Mouse (Mus musculus) left cerebral cortex, postnatal 25 days (tissue): ENCODE data around the gene Vmn2r82. TPM values are rescaled to one million over a fixed set of nuclear protein-coding genes. Genes with fewer than 3 reads are reported as not detected.
"Not testable (repeated sequence)": the region's sequence is repeated elsewhere in the genome, so short reads cannot be mapped to it uniquely, and the experiment has no call there.

Experiments used
- DNase-seq, 2 experiments: peaks; one replicate each; pipeline ENCODE4 v3.0.0; 2022; ENCODE audit warnings: low spot score in 2 of 2, mixed read lengths in 1 of 2
- intact Hi-C: fragments of 180-260 bp; cut with DNase I; formaldehyde crosslinking; loops from one replicate; pipeline ENCODE4 v1.15.1; 2025
- total RNA-seq, 2 experiments: library from RNA; stranded (reverse); gene quantifications; 2 replicates each; pipeline ENCODE4 v1.2.3; 2021

The Vmn2r82 gene
- not detected for total RNA-seq

DNA sequence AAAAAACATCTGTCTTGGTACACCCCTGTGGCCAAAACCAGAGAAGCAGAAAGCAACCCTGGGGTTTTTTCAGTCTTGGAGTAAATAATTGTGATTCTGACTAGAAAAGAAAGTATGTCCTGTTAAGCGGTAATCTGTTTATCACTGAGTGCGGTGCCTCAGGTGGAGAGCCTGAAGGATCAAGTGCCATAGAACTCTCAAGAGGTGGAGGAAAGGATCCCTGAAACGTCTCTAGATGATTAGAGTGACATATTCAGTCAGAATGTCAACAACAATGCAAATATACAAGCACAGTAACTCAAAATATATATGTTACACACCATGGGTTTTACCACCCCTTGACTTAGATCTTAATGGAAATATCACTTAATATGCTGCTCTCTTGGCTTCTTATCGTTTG is at the start of gene Vmn2r82:
TSS of gene Vmn2r82 (plus strand) at position 301 of the 400 bp plus-strand sequence.
- intact Hi-C loops, DNase-seq: not testable (repeated sequence)

GRCm38 (mm10) chr10:79322033-79322736 is 34.1 kb upstream of the Vmn2r82 start:
- DNase-seq, intact Hi-C loops: not testable (repeated sequence)

GRCm38 (mm10) chr10:79322737-79323086 is 33.6 kb upstream of the Vmn2r82 start:
- DNase-seq, result no peak
- intact Hi-C loops, result no loop called here

DNA sequence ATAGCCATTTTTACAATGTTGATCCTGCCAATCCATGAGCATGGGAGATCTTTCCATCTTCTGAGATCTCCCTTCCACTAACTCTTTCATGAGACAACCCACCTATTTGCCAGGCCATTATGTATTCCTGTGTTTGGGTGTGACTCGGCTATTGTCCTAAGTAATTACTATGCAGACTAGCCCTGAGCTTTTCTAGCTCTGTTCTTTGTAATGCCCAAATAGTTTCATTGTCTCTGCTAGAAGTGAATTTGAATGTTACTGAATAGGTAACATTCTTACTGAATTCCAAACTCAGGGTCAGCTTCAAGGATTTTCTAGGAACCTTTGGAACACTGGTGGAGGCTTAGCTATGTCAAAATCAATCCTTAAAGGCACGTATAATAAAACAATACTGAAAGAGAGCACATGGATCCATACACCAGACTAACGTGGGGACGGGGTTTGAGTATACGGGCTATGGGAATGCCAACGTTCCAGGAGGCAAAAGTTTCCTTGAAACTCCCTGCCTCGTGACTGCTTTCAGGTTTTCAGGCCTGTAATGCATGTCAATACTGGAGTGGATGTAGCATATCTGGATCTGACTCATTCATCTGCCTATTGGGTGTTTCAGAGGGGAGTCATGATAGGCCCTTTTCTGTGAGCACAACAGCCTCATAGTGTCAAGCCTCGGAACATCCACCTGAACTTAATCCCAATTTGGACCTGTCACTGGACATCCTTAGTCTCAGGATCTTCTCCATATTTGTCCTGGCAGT is 43.8 kb downstream of the Vmn2r82 start:
- DNase-seq, intact Hi-C loops: not testable (repeated sequence)

- intact Hi-C loops, result no loop called here
- no peak for DNase-seq
These were observed 60.9 kb downstream of the Vmn2r82 start for GRCm38 (mm10) chr10:79417142-79417771.

- DNase-seq, intact Hi-C loops: not testable (repeated sequence)
These were observed 61.5 kb downstream of the Vmn2r82 start for GRCm38 (mm10) chr10:79417772-79418170.

GRCm38 (mm10) chr10:79435141-79435820 is 79.0 kb downstream of the Vmn2r82 start:
- intact Hi-C loops, DNase-seq: not testable (repeated sequence)

Other genes starting within 250 kb of the Vmn2r82 start
- gene Vmn2r80, start 207.8 kb upstream of the Vmn2r82 start, total RNA-seq, result not detected
- not detected for gene Vmn2r81, start 108.8 kb upstream of the Vmn2r82 start, total RNA-seq
- gene Vmn2r83, start 112.2 kb downstream of the Vmn2r82 start, total RNA-seq, result not detected
- 1 to 10 TPM; 2.3 to 4.3 TPM for gene Plpp2, start 177.3 kb downstream of the Vmn2r82 start, total RNA-seq
- 10 to 100 TPM; 48.2 to 48.4 TPM for gene Mier2, start 198.7 kb downstream of the Vmn2r82 start, total RNA-seq
- not detected for gene Theg, start 230.8 kb downstream of the Vmn2r82 start, total RNA-seq